Mouse (Mus musculus) spleen, adult 10 weeks (tissue): Measurements from ENCODE around the gene 4933415F23Rik. TPM values are rescaled to one million over a fixed set of nuclear protein-coding genes. Genes with fewer than 3 reads are reported as not detected.

Experiments used
- polyA plus RNA-seq: library from polyadenylated mRNA; stranded (reverse); fragments of 350-450 nt; fragmentation: Illumina TruSeq; extraction: RNeasy Lipid Tissue Mini Kit (QIAGEN cat#74804); gene quantifications from one replicate; pipeline ENCODE4 v1.2.3, GENCODE M21; 2015; ENCODE audit warnings: low replicate concordance; ENCODE audit not compliant: insufficient read depth

4933415F23Rik gene
- polyA plus RNA-seq, result not detected

GRCm38 (mm10) chr1:23102021-23102420 lies at the start of gene 4933415F23Rik:
Gene 4933415F23Rik, minus strand, starts transcription at chr1:23102253.

